Mouse (Mus musculus): ENCODE results near the gene B3galnt1. TPM values are rescaled to one million over a fixed set of nuclear protein-coding genes. Genes with fewer than 3 reads are reported as not detected.

B3galnt1 gene
- total and polyA plus RNA-seq, 3 experiments = not detected

GRCm38 (mm10) chr3:69524356-69525071 lies 74.2 kb downstream of the B3galnt1 start:
- Histone ChIP-seq H3K4me1 (ENCODE audit: control insufficient read depth in 1 of 2, insufficient read depth in 2 of 2, low read length in 2 of 2) (no peaks in the 10 kb centered on the region), H3K4me3 (ENCODE audit: control insufficient read depth in 1 of 2, insufficient read depth in 1 of 2, low read depth in 2 of 2, low read length in 2 of 2) (no peak overlapping the region), H3K27me3 (ENCODE audit: control insufficient read depth in 1 of 2, insufficient read depth in 2 of 2, low read length in 2 of 2) (no peaks in the 10 kb centered on the region), H3K79me2 (ENCODE audit: control insufficient read depth, insufficient read depth, low read length, poor library complexity) (no peaks in the 10 kb centered on the region), H3K9ac (ENCODE audit: control insufficient read depth, low read depth, low read length, poor library complexity, severe bottlenecking) (no peak overlapping the region), H3K27ac (ENCODE audit: control insufficient read depth, low read depth, low read length) (no peak overlapping the region), H3K9me3 (replicated peaks; ENCODE audit: insufficient read depth, low read length) (no peaks in the 10 kb centered on the region), H3K36me3 (ENCODE audit: control insufficient read depth in 1 of 2, insufficient read depth in 2 of 2, low read length in 2 of 2) (no peaks in the 10 kb centered on the region)
- DNase-seq (ENCODE audit: low read depth, low spot score) = no peak
- TF ChIP-seq ELF1 (IDR thresholded peaks at IDR 0.05; ENCODE audit: low read depth, low read length) (no peak), MAX (IDR thresholded peaks at IDR 0.05; ENCODE audit: low read length) (no peak), KAT2A (conservative IDR thresholded peaks at IDR 0.05; ENCODE audit: low read depth, low read length) (no peak), TBP (IDR thresholded peaks at IDR 0.05; ENCODE audit: low read depth, low read length) (no peak), ZKSCAN1 (IDR thresholded peaks at IDR 0.05; ENCODE audit: low read depth, low read length) (no peak), CHD2 (IDR thresholded peaks at IDR 0.05; ENCODE audit: low read length) (no peak), CHD1 (IDR thresholded peaks at IDR 0.05; ENCODE audit: low read depth, low read length) (no peak), MYC (IDR thresholded peaks at IDR 0.05; ENCODE audit: low read depth, low read length) (no peak), MAZ (IDR thresholded peaks at IDR 0.05; ENCODE audit: low read depth, low read length) (no peak), MEF2A (IDR thresholded peaks at IDR 0.05; ENCODE audit: extremely low read depth, insufficient replicate concordance, low read depth, low read length, poor library complexity, severe bottlenecking) (no peak)

Other genes with a start within 250 kb of the B3galnt1 start
- gene Nmd3, start 123.0 kb upstream of the B3galnt1 start, total RNA-seq (2012; rRNA removed) = 188 and 218 TPM in 2 replicates
- 100 to 1,000 TPM; 189 to 956 TPM for gene Nmd3, start 123.0 kb upstream of the B3galnt1 start, polyA plus RNA-seq (2012; ENCODE audit: insufficient read depth in 1 of 2, insufficient read length in 2 of 2, low read depth in 1 of 2, low replicate concordance in 2 of 2, missing spikeins in 1 of 2)